Mouse (Mus musculus) adrenal gland, adult 18-20 months (tissue): ENCODE measurements at regions not wholly inside any gene's neighbourhood (a gene's known extent, or its start where the extent isn't known, plus 50 kb on each side); places are given as distances from the start of the nearest gene placed in this dataset.

Source experiments
- DNase-seq, 2 experiments: peaks; one replicate each; pipeline ENCODE4 v3.0.0; 2021 to 2022; ENCODE audit warnings: low spot score in 2 of 2

DNA sequence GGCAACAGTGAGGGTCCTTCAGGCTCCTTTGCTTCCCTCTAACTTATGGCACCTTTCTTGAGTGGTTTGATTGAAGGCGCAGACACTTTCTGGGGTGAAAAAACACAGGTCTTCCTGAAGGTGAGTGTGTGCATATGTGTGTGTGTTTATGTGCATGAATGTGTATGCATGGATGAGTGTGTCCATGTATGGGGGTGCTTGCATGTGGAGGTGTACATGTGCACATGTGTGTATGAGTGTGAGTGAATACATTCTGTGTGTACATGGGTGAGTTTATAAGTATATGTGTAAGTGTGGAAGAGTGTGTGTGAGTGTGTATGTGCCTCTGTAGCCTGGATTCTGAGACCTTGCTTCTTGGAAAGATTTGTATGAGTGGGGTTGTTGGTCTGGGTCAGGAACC, 167.5 kb upstream of the Ubash3b start:
- no peak for DNase-seq

DNA sequence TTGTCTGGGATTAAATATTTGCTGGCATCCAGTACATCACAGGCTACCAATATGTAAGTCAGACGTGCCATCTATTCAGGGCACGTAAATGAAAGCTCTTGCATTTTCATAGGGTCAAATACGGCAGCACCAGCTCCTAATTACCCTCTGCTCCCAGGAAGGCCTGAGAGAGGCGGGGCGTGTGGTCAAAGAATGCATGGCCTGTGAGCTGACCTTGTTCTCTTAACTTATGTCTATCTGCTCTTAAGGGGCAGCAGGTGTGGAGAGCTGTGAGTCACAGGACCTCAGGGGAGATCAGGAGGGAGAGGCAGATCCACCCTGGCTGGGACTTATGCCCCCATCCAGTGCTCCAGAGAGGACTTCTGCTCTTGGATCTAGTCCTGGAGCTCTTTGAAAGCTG, 167.0 kb upstream of the Ubash3b start:
- no peak for DNase-seq

DNA sequence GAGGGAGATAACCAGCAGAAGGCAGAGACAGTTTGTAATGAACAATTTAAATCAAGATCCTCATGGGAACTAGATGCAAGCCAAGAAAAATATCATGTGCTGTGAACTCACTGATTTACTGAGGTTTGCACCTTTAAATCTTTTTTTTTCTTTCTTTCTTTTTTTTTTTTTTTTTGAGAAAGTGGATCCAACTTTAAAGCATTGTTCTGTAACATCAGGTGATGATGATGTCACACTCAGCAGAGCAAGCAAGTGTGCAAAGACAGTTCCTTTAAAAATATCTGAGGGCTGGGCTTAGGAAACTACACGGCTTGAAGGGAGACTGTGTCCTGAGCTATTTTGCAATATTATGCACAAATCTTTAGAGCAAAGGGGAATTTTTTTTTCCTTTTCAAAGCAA, 166.6 kb upstream of the Ubash3b start:
- DNase-seq, result no peak

DNA sequence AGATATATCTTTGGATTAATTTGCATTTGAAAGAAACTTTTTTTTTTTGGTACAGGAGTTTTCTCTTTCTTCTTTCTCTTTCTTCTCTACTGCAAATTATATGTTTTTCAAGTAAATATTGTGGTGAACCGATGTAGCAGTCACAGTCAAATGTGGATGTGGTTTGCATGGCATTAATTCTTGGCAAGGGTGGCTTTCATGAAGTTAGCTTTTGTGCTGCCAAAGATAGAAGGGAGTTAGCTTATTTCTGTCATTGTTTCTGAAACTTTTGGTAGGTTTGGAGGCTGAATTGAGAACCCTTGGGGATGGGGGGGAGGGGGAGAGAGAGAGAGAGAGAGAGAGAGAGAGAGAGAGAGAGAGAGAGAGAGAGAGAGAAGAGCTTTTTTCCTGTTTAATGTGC, 166.1 kb upstream of the Ubash3b start:
- no peak for DNase-seq

DNA sequence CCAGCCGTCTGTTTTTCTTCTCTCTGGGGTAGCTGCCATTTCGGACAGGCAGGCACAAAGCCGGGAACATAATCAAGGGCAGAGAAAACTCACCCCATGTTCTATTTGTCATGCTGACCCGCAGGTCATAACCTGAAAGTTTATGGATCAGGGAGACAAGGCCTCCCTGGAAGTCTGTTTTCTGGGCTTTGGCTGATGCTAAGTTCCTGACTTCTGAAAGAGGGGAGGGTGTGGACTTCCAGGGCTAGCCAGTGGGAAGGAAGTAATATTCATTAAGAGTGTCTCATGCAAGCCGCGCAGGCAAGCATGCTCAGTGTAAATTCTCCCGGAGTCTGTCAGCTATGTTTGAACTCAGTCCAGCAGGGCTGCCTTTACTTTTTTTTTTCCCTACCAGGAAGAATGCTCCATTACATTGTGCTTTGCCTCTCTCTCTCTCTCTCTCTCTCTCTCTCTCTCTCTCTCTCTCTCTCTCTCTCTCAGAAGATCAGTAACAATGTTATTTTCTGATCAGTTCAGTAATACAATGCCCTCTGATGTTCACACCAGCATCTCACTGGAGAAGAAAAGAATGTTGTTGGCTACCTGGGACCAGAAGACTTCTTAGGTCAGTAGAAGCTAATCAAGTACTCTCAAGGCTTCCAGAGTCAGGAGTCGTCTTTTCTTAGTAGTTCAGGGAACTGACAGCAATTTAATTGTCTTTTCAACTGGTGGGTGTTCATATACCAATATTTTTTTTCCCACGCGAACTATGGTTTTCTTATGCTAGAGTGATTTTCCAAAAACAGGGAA, 165.5 kb upstream of the Ubash3b start:
- DNase-seq, result peak; percentile 3 to 23

DNA sequence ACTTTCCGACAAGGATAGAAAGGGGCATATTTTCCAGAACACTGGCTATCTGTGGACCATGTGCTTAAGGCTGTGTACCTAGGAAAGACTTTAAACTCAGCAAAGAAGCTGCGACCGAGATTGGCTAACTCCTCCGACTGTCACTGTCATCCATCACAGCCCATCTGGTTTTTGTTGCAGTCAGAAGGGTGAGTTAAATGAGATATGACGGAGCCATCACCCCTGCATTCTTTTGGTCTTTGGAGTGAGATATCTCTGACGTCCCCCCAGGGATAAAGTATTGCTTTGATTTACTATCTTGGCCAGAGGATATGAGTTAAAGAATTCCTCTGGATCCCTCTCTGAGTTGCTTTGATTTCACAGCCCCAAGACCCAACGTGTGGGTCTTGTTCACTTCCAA, 160.0 kb upstream of the Ubash3b start:
- no peak for DNase-seq

DNA sequence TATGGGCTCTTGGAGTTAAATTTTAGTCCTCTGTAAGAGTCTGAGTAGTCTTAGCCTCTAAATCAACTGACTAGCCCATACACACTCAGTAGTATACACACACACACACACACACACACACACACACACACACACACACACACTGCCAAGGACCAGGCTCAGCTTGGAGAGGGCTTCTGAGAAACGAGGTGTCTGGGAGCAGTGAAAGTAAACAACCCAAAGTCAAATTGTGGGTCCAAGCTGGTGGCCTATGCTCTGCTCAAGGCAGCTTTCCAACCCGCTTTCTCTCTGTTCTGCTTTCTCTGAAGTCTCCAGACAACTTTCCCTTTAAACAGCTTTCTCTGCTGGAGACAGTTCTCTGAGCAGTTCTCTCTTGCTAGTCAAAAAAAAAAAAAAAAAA, 157.6 kb upstream of the Ubash3b start:
- no peak for DNase-seq

DNA sequence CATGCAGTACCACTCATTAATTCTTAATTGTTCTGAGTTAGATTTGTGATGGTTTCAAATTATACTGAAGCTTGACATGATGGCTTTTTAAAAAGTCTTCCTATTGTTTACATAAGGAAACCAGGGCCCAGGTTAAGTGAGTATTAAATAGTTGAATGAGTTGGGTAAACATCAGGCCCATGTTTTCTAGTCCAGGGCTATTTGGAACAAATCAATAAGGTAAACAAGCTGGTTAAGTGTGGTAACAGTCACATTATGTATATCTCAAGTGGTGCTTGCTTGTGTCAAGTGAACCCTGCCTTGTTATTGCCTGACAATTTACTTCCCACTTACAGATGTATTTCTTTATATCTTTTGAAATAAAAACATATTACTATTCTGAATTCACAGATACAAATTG, 144.7 kb upstream of the Ubash3b start:
- no peak for DNase-seq

DNA sequence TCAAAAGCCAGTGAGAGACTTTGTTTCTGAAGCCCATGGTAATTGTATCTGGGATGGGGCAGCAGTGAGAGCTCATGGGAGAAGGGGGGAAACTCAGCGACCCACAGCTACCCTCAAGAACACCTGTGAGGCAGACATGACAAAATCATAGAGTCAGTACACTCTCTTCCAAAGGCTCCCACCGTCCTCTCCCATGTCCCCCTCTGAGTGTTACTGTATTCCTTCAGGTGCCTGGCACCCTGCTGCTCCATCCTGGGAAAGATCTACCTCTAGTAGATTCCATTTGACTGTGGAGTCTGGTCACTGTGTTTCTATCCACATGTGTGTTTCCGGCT, 142.0 kb upstream of the Ubash3b start:
- no peak for DNase-seq

DNA sequence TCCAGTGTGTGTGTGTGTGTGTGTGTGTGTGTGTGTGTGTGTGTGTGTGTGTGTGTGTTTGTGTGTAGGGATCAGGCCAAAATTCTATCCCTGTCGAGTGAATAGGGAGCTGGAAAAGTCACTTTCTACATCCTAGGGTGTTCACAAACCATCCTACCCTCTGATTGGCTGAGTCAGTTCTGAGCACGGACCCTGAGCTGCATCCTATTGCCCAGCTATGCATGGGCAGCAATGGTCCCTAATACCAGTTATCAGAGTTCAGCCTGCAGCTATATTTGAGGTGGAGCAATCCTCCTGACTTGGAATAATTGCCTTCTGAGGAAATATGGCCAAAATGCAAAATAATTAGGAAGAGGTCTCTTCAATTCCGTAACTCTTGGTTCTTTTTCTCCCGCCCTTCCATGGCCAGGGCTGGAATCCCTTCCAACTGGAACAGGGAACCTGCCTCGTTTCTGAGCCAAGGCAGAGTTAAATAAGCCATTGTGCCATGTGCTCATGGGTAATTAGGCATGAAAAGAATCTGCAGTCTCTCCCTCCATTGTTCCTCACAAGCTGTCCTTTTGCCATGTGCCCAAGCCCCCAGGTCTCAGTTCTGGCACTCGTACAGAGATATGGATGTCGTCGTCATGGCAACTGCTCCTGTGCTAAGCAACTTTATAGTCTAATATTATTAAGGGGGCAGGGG, 141.5 kb upstream of the Ubash3b start:
- DNase-seq, result no peak

DNA sequence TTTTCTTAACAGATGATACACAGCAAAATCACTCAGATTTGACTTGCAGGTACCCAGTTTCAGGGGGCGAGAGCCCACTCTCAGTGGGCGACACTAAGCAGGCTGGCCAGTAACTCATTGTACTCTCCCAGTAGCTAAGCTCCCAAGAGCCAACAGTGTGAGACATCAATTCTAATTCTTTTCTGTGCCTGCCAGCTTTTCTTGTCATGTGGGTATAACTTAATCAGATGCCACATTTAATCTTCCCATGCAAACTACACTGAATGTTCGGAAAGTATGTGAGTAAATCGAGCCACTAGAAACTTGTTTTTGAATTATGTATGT, 124.6 kb upstream of the Ubash3b start:
- no peak for DNase-seq

DNA sequence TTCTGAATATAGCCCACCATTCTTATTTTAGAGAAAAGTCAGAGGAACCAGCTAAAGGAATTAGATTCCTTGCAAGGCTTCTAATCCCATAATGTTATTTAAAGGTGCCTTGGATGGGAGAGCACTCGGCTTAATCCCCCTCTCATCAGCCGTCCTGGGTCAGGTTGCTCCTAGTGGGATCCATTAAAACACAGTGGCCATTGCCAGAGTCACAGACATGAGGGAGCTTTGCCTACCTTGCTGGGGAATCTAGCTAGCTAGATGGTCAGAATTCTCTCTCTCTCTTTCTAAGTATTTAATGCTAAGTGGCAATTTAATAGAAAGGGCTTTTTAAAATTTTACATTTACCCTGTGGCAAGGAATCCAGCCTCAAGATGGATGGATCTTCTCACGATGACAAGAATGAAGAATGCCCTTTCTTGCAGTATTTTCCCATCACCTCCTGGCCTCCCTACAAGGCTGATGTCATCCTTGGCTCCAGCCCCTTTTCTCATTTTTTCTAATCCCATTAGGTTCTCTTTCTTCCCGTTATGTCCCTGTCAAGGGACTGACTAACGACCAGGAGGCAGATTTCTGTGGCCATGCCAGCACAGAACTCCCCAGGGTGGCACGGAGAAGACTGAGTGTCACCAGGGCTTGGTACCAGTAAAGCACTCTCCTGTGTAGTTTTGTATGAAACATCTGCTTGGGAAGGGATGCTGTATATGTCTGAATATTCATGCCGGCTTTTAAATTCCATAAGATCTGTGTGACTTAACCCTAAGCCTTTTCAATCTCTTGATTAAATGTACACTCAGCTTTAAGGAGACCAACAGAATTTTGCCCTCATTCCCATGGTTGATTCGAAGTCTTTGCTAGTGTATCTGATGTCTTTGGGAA, 124.0 kb upstream of the Ubash3b start:
- DNase-seq, result no peak

DNA sequence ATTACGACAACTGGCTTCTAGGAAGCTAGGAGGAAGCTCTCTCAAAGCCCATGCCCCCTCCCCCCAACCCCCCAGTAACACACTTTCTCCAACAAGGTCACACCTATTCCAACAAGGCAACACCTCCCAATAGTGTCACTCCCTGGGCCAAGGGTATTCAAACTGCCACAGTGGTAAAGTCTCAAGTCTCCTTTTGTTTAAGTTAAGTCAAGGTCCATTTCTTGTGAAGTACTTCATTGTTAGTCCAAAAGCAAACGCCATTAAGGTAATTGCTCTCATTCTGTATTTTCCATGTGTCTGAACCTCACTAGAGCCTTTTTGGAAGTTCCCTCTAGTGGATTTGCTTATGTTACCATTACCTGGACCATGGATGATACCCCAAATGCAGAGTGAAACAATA, 116.2 kb upstream of the Ubash3b start:
- DNase-seq, result no peak

DNA sequence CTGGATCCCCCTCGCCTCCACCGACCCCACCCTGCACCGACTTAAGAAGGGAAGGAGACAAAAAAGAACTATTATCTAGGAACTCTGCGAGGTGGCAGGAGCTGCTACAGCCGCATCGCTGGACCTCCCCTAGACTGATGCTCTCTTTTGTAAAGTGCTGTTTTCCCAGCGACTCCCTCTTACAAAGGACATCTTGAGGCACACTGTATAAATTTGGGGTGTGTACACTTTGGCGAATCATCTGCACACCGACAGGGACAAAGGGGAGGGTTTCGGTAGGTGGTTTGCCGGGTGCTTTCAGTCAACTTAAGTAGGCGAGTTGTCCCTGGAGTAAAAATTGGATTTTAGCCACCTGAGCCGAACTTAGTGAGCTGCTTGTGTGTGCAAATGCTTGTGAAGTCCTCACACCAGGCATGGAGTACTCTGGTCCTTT, 112.4 kb upstream of the Ubash3b start:
- DNase-seq, result no peak

DNA sequence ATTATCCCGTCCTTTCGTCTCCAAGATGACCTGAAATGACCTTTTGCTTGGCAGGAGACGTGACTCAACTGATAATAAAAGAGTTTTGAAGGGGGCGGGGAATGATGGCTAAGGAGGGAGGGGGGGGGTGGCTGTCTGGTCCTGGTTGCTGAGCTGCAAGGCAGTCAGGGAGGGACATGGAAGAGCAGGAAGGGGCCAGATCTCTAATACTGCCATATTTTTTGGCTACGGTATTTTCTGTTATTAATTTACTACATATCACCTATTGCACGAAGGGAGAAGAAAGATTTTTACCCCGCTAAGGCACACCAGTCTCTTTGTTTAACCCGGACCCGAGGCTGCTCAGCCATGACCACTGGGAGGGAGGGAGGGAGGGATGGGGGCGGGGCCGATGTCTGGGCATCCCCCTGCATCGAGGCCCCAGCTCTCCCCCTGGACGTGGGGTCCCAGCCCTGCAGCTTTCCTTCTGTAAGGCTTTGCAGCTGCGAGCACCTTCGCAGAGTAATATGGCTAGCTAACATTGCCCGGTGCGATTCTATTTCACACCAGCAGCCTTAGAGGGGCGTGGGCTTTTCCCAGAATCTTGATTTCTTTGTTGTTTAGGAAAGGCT, 111.8 kb upstream of the Ubash3b start:
- DNase-seq, result no peak

DNA sequence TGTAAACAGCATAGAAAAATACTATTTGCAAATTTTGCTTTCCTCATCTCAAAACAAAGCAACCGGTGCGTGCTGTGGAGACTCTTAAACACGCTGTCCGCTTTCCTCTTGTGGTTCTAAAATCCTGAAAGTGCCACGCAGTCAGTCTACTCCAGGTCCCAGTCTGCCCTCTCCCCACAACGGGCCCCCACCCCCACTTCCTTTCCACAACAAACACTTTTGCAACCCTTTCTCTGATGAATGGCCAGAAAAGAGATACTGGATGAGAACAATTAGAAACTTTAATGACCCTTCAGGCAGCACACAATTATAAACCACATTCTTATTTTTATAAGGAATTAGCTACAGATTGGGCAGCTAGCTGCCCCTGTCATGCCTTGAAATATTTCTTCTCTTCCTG, 111.1 kb upstream of the Ubash3b start:
- DNase-seq, result no peak

DNA sequence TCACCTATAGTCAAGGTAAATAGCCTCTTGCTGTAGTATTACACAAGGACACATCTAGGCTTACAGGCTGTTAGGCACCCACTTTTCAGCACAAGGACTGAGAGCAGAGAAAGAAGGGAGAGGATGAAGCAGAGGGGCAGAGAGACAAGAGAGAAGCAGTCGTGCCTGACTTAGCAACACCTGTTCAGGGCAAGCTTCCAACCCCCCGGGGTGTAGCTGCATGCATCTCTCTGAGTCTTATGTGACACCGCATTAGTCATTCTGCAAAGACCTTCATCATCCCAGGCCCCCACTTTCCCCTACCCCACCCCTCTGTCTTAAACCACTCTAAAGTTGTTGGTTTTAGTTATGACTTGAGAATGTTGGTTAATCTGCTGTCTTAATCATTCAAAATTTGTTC, 106.6 kb upstream of the Ubash3b start:
- no peak for DNase-seq

DNA sequence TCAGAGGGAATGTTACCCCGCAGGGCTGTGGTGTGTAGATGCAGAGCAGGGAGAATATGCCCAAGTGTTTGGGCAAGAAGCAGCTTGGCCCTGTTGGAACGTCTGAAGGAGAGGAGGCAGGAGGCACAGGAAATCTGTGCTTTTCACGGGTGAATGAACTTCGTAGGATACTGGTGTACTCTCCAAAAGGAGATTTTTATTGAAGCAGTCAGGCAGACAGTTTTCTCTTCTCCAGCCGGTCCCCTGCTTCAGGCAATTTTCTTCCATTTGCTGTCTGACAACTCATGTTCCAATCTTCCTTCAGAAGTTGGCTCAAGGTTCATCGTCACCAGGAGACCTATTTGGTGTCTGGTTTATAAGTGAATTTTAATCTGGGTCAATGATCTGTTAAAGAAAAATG, 103.0 kb upstream of the Ubash3b start:
- DNase-seq, result no peak

DNA sequence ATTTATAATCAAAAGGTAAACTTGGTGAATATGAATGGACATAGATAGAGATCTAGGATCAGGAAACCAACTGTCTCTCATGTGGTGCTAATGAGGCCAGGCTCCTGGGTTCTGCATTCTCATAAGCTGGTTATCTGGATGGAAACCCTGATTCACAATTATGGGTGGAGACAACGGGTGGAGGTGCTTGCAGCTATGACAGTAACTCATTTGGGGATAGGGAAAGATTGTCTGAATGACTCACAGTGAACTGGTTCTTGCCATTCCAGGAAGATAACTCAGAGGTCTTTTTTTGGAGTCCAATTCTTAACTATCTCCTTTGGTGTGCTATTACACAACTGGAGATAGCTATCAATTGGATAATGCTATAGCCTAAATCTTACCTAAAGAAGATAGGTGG, 95.7 kb upstream of the Ubash3b start:
- DNase-seq, result no peak

DNA sequence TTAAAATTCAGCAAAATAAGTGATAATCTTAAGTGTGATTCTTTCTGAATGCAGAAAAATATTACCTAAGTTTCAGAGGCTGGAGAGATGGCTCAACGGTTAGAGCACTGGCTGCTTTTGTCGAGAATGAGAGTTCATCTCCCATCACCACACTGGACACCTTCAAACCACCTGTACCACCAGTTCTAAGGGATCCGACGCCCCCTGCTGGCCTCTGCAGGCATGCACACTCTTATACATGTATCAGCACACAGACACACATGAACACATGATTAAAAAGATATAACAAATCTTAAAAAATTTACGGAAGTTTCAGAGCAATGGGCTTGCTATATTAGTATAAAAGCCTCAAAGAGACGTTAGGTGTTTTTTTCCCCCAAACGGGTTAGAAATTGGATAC, 80.9 kb upstream of the Ubash3b start:
- no peak for DNase-seq

DNA sequence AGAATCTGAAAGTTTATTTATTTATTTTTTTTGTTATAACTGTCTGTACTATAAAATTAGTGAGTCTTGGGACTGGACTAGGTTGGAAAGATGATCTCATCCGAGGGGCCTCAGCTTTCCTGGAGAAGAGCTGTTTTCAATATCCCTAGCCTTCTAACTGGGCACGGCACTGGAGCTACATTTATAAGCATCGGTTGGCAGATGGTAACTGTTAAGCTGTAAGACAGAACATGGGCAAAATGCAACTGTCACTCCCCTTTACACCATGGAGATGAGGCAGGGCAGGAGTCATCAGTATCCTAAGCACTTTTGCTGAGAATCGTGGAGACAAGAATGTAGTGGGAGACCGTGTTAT, 77.6 kb upstream of the Ubash3b start:
- no peak for DNase-seq
